Mouse (Mus musculus): ENCODE results near the gene Ccdc88c. TPM values are rescaled to one million over a fixed set of nuclear protein-coding genes. Genes with fewer than 3 reads are reported as not detected.

Ccdc88c gene
- polyA plus RNA-seq, 1 experiment from 2014 or later = 13.3 TPM

DNA sequence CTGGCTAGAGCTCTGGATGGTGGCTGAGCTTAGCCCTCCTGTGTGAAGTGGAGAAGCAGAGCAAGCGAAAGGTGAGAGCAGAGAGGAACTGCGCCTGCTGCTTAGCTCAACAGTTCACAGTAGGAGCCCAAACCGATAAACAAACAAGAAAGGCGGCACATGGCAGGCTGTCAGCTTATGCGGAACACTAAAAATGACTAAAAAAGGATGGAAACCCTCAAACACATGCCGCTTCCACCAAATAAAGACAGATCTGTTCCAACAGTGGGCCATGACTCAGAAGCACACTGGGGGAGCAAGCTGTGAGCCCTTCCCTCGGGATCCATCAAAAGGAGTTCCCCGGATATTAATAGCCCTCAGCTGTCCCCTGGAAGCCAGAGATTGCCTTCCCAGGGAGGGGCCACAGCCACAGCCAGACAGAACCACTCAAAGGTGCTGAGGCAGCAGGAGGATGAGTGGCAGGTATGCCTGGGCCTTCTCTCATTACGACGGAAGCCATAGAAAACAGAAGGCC, 20.8 kb downstream of the Ccdc88c start:
- no peak overlapping the region; the same call in 1 of the 2 replicates for H3K4me2 ChIP-seq (replicated peaks; ENCODE audit: low read depth, low read length)
- H3K9ac ChIP-seq (replicated peaks; ENCODE audit: low read depth, low read length) = no peak overlapping the region
- WGBS = 27% methylated on average over 10 of the region's 10 CpGs
- H3K36me3 ChIP-seq (ENCODE audit: control insufficient read depth, insufficient read depth, low read length) = no peaks in the 10 kb centered on the region
- H3K27ac ChIP-seq (ENCODE audit: low read length) = peak overlapping the region; percentile 61; the same call in 1 of the 2 replicates
- H3K4me3 ChIP-seq (ENCODE audit: low read depth, low read length) = no peak overlapping the region
- H3K9me3 ChIP-seq (ENCODE audit: control insufficient read depth, low read depth, low read length) = no peaks in the 10 kb centered on the region
- H3K27me3 ChIP-seq (ENCODE audit: control insufficient read depth, insufficient read depth, low read length) = no peaks in the 10 kb centered on the region
- no peak; the same call in 1 of the 2 replicates for ATAC-seq (ENCODE audit: insufficient number of reproducible peaks, insufficient read depth, low FRiP score, low read depth)
- H3K4me1 ChIP-seq (ENCODE audit: control insufficient read depth, insufficient read depth, low read length) = peaks cover 36% of the 10 kb centered on the region

DNA sequence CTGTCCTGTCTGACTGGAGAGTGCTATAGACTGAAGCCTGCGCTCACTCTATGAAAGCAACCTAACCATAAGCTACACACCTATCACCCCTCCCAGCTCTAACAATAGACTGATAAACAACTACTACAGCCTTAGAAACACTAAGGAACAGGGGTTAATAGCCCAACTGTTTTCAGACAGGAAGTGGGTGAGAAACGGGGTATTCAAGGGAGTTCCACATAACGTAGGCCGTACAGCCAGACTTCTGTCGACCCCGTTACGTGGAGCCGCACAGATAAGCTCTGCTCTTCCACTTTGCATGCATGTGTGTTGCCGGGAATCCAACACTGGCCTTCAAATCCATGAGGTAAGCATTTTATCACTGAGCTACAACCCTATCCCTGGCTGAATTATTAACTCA, 21.4 kb downstream of the Ccdc88c start:
- Histone ChIP-seq H3K4me1 (ENCODE audit: control insufficient read depth, insufficient read depth, low read length) (peaks cover 30% of the 10 kb centered on the region), H3K9ac (replicated peaks; ENCODE audit: low read depth, low read length) (no peak overlapping the region), H3K27me3 (ENCODE audit: control insufficient read depth, insufficient read depth, low read length) (no peaks in the 10 kb centered on the region), H3K4me2 (replicated peaks; ENCODE audit: low read depth, low read length) (no peak overlapping the region), H3K27ac (ENCODE audit: low read length) (peak overlapping the region; percentile 61; the same call in 1 of the 2 replicates), H3K4me3 (ENCODE audit: low read depth, low read length) (no peak overlapping the region), H3K36me3 (ENCODE audit: control insufficient read depth, insufficient read depth, low read length) (no peaks in the 10 kb centered on the region), H3K9me3 (ENCODE audit: control insufficient read depth, low read depth, low read length) (no peaks in the 10 kb centered on the region)
- ATAC-seq (ENCODE audit: insufficient number of reproducible peaks, insufficient read depth, low FRiP score, low read depth) = no peak
- WGBS = 58% methylated on average over 9 of the region's 9 CpGs

DNA sequence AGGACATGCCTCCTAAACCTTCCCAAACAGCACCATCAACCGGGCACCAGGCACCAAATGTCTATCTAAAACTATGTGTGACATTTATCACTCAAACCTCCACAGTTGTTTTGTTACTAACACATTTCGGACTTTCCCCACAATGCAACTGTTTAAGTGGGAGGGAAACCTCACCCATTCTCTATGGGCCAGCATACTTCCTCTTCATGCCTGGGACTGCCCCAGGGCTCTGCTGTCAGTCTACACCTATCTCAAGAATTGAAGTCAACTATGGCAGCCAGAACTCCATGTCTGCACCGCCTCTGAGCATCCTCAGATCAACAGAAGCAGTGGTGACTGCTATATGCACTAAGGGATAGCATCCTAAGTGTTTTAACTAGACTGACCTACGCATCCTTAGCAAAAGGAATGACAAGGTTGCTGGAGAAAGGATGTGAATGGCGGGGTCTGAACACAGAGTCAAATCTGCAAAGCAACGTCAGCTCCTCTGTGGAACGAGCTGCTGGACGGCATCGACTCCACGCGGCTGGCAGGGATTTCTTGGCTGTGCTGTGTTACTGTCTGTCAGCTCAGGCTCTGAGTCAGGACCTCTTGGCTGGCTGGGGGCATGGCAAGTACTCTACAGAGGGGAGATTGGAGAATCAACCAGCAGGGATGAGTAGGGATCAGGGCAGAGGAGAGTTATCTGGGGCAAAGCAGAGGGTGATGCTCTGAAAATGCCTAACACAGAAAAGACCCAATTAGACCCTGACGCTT, 23.0 kb downstream of the Ccdc88c start:
- Histone ChIP-seq H3K4me1 (ENCODE audit: control insufficient read depth, insufficient read depth, low read length) (peaks cover 25% of the 10 kb centered on the region), H3K9me3 (ENCODE audit: control insufficient read depth, low read depth, low read length) (no peaks in the 10 kb centered on the region), H3K27ac (ENCODE audit: low read length) (no peak overlapping the region), H3K4me2 (replicated peaks; ENCODE audit: low read depth, low read length) (no peak overlapping the region), H3K27me3 (ENCODE audit: control insufficient read depth, insufficient read depth, low read length) (no peaks in the 10 kb centered on the region), H3K36me3 (ENCODE audit: control insufficient read depth, insufficient read depth, low read length) (no peaks in the 10 kb centered on the region), H3K4me3 (ENCODE audit: low read depth, low read length) (no peak overlapping the region), H3K9ac (replicated peaks; ENCODE audit: low read depth, low read length) (no peak overlapping the region)
- 84% methylated on average over 12 of the region's 12 CpGs for WGBS
- ATAC-seq (ENCODE audit: insufficient number of reproducible peaks, insufficient read depth, low FRiP score, low read depth) = no peak

DNA sequence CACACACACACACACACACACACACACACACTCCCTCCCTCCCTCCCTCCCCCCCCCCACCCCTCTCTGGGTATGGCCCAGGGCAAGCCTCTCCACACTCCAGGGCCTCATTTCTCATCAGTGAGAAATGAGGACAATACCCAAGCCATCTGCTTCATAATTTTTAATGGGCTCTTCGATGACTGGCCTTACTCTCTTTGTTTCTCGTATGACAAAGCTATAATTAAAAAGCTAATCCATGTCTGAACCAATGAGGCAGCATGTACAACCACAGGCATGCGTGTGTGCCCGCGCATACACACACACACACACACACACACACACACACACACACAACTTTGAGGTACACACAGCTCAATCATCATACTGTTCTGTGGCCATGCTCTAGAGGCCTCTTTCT, 23.9 kb downstream of the Ccdc88c start:
- Histone ChIP-seq H3K4me2 (replicated peaks; ENCODE audit: low read depth, low read length) (no peak overlapping the region), H3K4me3 (ENCODE audit: low read depth, low read length) (no peak overlapping the region), H3K36me3 (ENCODE audit: control insufficient read depth, insufficient read depth, low read length) (no peaks in the 10 kb centered on the region), H3K4me1 (ENCODE audit: control insufficient read depth, insufficient read depth, low read length) (peaks cover 25% of the 10 kb centered on the region), H3K27me3 (ENCODE audit: control insufficient read depth, insufficient read depth, low read length) (no peaks in the 10 kb centered on the region), H3K27ac (ENCODE audit: low read length) (no peak overlapping the region), H3K9ac (replicated peaks; ENCODE audit: low read depth, low read length) (no peak overlapping the region), H3K9me3 (ENCODE audit: control insufficient read depth, low read depth, low read length) (no peaks in the 10 kb centered on the region)
- no peak for ATAC-seq (ENCODE audit: insufficient number of reproducible peaks, insufficient read depth, low FRiP score, low read depth)
- 83% methylated on average over 5 of the region's 5 CpGs for WGBS

DNA sequence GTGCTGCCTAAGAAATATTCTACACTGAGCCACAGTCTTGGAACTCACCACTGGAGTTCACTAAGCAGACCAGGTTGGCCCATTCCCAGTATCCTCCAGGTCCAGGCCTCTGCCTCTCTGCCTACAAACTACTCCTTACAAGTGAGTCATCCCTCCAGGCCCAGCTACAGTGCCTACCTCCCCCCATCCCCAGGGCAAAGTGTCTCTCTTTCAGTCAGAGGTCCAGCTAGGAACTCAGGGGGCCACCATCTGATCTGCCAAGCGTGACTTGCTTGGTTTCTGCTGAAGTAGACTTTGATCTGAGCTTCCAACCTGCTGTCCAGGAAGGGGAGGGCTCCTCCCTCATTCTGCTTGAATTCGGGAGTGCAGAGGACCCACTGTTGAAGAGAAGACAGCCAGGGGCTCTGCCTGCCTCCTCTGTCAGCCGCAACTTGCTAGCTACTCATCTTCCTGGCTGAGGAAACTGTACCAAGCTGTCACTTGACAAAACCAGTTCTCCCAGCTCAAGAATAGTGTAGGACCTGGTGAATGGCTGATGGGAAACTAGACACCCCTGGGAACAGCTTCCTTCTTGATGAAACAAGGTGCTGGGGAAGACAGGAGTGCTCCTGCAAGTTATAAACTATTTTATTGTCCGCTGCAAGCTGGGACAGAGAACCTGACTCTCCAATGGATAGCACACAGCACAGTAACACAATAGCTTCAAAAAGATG, 25.9 kb downstream of the Ccdc88c start:
- H3K4me2 ChIP-seq (replicated peaks; ENCODE audit: low read depth, low read length) = no peak overlapping the region
- H3K27ac ChIP-seq (ENCODE audit: low read length) = peak overlapping the region; percentile 45; the same call in 1 of the 2 replicates
- no peak for ATAC-seq (ENCODE audit: insufficient number of reproducible peaks, insufficient read depth, low FRiP score, low read depth)
- H3K9me3 ChIP-seq (ENCODE audit: control insufficient read depth, low read depth, low read length) = no peaks in the 10 kb centered on the region
- no peaks in the 10 kb centered on the region for H3K27me3 ChIP-seq (ENCODE audit: control insufficient read depth, insufficient read depth, low read length)
- H3K36me3 ChIP-seq (ENCODE audit: control insufficient read depth, insufficient read depth, low read length) = no peaks in the 10 kb centered on the region
- WGBS = 53% methylated on average over 4 of the region's 4 CpGs
- no peak overlapping the region for H3K9ac ChIP-seq (replicated peaks; ENCODE audit: low read depth, low read length)
- H3K4me1 ChIP-seq (ENCODE audit: control insufficient read depth, insufficient read depth, low read length) = peaks cover 30% of the 10 kb centered on the region
- no peak overlapping the region for H3K4me3 ChIP-seq (ENCODE audit: low read depth, low read length)

DNA sequence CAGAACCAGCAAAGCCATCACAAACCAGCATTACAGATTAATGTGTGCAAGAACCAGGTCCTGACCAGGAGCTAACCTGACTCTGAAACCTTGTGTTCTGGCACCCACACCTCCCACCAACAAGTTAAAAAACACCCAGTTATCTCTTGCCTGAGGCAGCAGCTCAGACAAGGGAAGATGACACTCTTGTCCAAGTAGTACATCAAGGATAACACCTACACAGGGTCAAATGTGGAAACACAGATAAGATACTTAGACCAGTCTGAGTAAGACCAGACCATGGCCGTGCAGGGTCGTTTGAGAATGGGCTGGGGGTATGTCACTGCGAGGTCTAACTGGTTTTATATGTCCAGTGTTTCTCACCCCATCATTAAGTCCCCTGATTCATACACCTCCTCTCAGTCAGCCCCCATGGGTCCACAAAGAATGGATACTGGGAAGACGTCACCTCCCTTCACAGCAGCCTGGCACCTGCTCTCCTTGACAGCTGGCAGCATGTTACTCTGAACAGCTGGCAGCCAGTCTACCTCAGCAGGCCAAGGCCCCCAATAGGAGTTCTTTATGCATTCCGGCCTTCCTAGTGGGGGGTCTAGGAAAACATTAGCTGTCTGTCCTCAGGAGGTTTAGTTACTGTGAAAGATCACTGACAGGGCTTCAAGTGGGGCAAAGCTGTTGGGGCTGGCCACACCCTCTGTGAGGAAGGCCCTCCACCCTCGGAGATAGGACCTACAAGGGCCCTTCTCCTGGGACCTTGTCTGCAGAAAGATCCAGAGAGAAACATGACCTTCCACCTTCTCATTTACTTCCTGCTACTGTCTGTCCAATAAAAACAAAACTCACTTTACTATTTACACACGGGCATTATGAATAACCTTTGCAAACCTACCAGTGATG, 29.5 kb downstream of the Ccdc88c start:
- ATAC-seq (ENCODE audit: insufficient number of reproducible peaks, insufficient read depth, low FRiP score, low read depth) = no peak
- Histone ChIP-seq H3K36me3 (ENCODE audit: control insufficient read depth, insufficient read depth, low read length) (no peaks in the 10 kb centered on the region), H3K4me1 (ENCODE audit: control insufficient read depth, insufficient read depth, low read length) (peaks cover 34% of the 10 kb centered on the region), H3K27ac (ENCODE audit: low read length) (peak overlapping the region; percentile 55; the same call in 1 of the 2 replicates), H3K9me3 (ENCODE audit: control insufficient read depth, low read depth, low read length) (no peaks in the 10 kb centered on the region), H3K9ac (replicated peaks; ENCODE audit: low read depth, low read length) (no peak overlapping the region), H3K4me2 (replicated peaks; ENCODE audit: low read depth, low read length) (no peak overlapping the region), H3K4me3 (ENCODE audit: low read depth, low read length) (no peak overlapping the region), H3K27me3 (ENCODE audit: control insufficient read depth, insufficient read depth, low read length) (no peaks in the 10 kb centered on the region)
- WGBS = 51% methylated on average over 7 of the region's 7 CpGs

DNA sequence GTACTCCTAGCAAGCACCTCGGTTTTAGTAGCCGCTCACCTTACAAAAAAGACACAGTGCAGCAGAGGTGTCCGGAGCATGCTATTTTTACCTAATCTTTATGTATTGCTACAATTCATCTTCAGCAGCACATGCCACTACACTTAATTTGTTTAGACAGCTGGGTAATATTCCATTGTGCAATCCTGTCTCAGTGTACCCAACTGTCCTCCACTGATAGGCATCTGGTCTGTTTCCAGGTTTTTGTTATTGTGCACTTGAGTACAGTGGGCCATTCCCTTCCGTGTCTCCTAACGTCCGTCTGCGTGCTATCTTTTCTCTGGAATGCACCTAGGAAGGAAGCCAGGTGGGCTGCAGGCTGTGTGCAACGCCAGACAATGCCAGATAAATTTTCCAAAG, 30.3 kb downstream of the Ccdc88c start:
- Histone ChIP-seq H3K4me1 (ENCODE audit: control insufficient read depth, insufficient read depth, low read length) (peaks cover 34% of the 10 kb centered on the region), H3K27ac (ENCODE audit: low read length) (peak overlapping the region; percentile 55; the same call in 1 of the 2 replicates), H3K4me3 (ENCODE audit: low read depth, low read length) (no peak overlapping the region), H3K9me3 (ENCODE audit: control insufficient read depth, low read depth, low read length) (no peaks in the 10 kb centered on the region), H3K36me3 (ENCODE audit: control insufficient read depth, insufficient read depth, low read length) (no peaks in the 10 kb centered on the region), H3K9ac (replicated peaks; ENCODE audit: low read depth, low read length) (no peak overlapping the region), H3K27me3 (ENCODE audit: control insufficient read depth, insufficient read depth, low read length) (no peaks in the 10 kb centered on the region), H3K4me2 (replicated peaks; ENCODE audit: low read depth, low read length) (no peak overlapping the region)
- 25% methylated on average over 8 of the region's 8 CpGs for WGBS
- no peak for ATAC-seq (ENCODE audit: insufficient number of reproducible peaks, insufficient read depth, low FRiP score, low read depth)
